Mouse (Mus musculus) mesoderm, embryonic 11.5 days (tissue): Measurements from ENCODE around the gene Chrd.
A peak's percentile ranks its signal among the peaks of the same experiment; 100 is the strongest.

ENCODE experiments used
- DNase-seq: peaks from one replicate; pipeline ENCODE4 v3.0.0-alpha.2; 2012; ENCODE audit warnings: low read depth, low spot score

The Chrd gene

GRCm38 (mm10) chr16:20710810-20711209, 22.1 kb upstream of the Chrd start:
- no peak for DNase-seq

GRCm38 (mm10) chr16:20712190-20712589, 20.7 kb upstream of the Chrd start:
- DNase-seq: no peak

- DNase-seq: no peak
Observed at GRCm38 (mm10) chr16:20712889-20713288, 20.0 kb upstream of the Chrd start.

GRCm38 (mm10) chr16:20714307-20715080, 18.4 kb upstream of the Chrd start:
- no peak for DNase-seq

GRCm38 (mm10) chr16:20715161-20715560, 17.8 kb upstream of the Chrd start:
- DNase-seq: no peak

GRCm38 (mm10) chr16:20715566-20715965, 17.4 kb upstream of the Chrd start:
- no peak for DNase-seq

- peak; percentile 90 for DNase-seq
Observed at GRCm38 (mm10) chr16:20715976-20716840, 16.7 kb upstream of the Chrd start.

GRCm38 (mm10) chr16:20716841-20717180, 16.1 kb upstream of the Chrd start:
- no peak for DNase-seq

- peak; percentile 96 for DNase-seq
Observed at GRCm38 (mm10) chr16:20717181-20717977, 15.5 kb upstream of the Chrd start, which contains the start of the genes Polr2h and Clcn2. Gene Polr2h, plus strand, starts transcription at chr16:20717665. Gene Clcn2, minus strand, starts transcription at chr16:20717746.

- no peak for DNase-seq
Observed at GRCm38 (mm10) chr16:20717978-20718670, 14.8 kb upstream of the Chrd start.

GRCm38 (mm10) chr16:20721808-20722207, 11.1 kb upstream of the Chrd start:
- no peak for DNase-seq

GRCm38 (mm10) chr16:20722736-20723135, 10.2 kb upstream of the Chrd start:
- DNase-seq: no peak

GRCm38 (mm10) chr16:20723247-20723646, 9.7 kb upstream of the Chrd start:
- DNase-seq: no peak

GRCm38 (mm10) chr16:20724338-20724748, 8.6 kb upstream of the Chrd start:
- DNase-seq: peak; percentile 76

GRCm38 (mm10) chr16:20725321-20725720, 7.6 kb upstream of the Chrd start:
- no peak for DNase-seq

GRCm38 (mm10) chr16:20725750-20726149, 7.2 kb upstream of the Chrd start:
- no peak for DNase-seq

- no peak for DNase-seq
Observed at GRCm38 (mm10) chr16:20726384-20726783, 6.5 kb upstream of the Chrd start.

- no peak for DNase-seq
Observed at GRCm38 (mm10) chr16:20730293-20730711, 2.6 kb upstream of the Chrd start.

GRCm38 (mm10) chr16:20731688-20732087, 1.2 kb upstream of the Chrd start:
- DNase-seq: no peak

- peak; percentile 46 for DNase-seq
Observed at GRCm38 (mm10) chr16:20732251-20732924, 539 bp upstream of the Chrd start.
